Mouse (Mus musculus) liver, embryonic 16.5 days (tissue): ENCODE data around the gene Mad1l1. TPM values are rescaled to one million over a fixed set of nuclear protein-coding genes. Genes with fewer than 3 reads are reported as not detected.

ENCODE experiments used
- ATAC-seq: fragments of 200-750 bp; cut with Nextera tagmentation; 2 replicates; pipeline ENCODE4 v1.8.0; 2017; ENCODE audit warnings: low read depth, mild to moderate bottlenecking, moderate number of reproducible peaks, moderate library complexity
- H3K27ac ChIP-seq: fragments of 300-500 bp; sonication (generic); 2 replicates; pipeline ENCODE4 v1.5.1; 2014; ENCODE audit warnings: mild to moderate bottlenecking, low read length
- H3K27me3 ChIP-seq: fragments of 300-500 bp; sonication (generic); 2 replicates; pipeline ENCODE4 v1.6.1; 2014; ENCODE audit warnings: low read depth, low read length, mixed read lengths; ENCODE audit not compliant: control insufficient read depth, insufficient read depth
- H3K36me3 ChIP-seq: fragments of 300-500 bp; sonication (generic); 2 replicates; pipeline ENCODE4 v1.6.1; 2014; ENCODE audit warnings: mild to moderate bottlenecking; ENCODE audit not compliant: control insufficient read depth, insufficient read depth
- H3K4me1 ChIP-seq: fragments of 300-500 bp; sonication (generic); 2 replicates; pipeline ENCODE4 v1.6.1; 2014; ENCODE audit warnings: low read depth, low read length, mixed read lengths; ENCODE audit not compliant: control insufficient read depth
- H3K4me2 ChIP-seq: fragments of 300-500 bp; sonication (generic); 2 replicates; pipeline ENCODE4 v1.6.1; 2014; ENCODE audit warnings: low read depth, low read length, mixed read lengths
- H3K4me3 ChIP-seq: fragments of 300-500 bp; sonication (generic); 2 replicates; pipeline ENCODE4 v1.5.1; 2014; ENCODE audit warnings: low read depth, mild to moderate bottlenecking, low read length
- H3K9ac ChIP-seq: fragments of 300-500 bp; sonication (generic); 2 replicates; pipeline ENCODE4 v1.6.1; 2014; ENCODE audit warnings: low read depth, low read length
- H3K9me3 ChIP-seq: fragments of 300-500 bp; sonication (generic); replicated peaks from 2 replicates; pipeline ENCODE4 v1.6.1; 2016; ENCODE audit warnings: low read length; ENCODE audit not compliant: control insufficient read depth
- WGBS: fragments of 180-500 bp; shearing (Covaris S2); extraction: QIAGEN DNeasy Blood & Tissue Kit; methylation state at CpG from one replicate; pipeline ENCODE4 v1.1.7; 2014; ENCODE audit not compliant: insufficient replicate concordance; 5-methylcytosine and 5-hydroxymethylcytosine counted together
- polyA plus RNA-seq: library from polyadenylated mRNA; unstranded; fragments of >200 nt; fragmentation: Nextera tagmentation; extraction: Ambion mirVana; gene quantifications from 2 replicates; pipeline ENCODE4 v1.2.1, GENCODE M21; 2015

The Mad1l1 gene
- polyA plus RNA-seq, 1 experiment from 2014 or later = 19.3 TPM

- Histone ChIP-seq H3K9ac (no peak overlapping the region), H3K27ac (no peak overlapping the region), H3K27me3 (no peaks in the 10 kb centered on the region), H3K9me3 (no peaks in the 10 kb centered on the region), H3K36me3 (no peaks in the 10 kb centered on the region), H3K4me2 (no peak overlapping the region), H3K4me3 (no peak overlapping the region), H3K4me1 (no peaks in the 10 kb centered on the region)
- no peak for ATAC-seq
- 10% methylated on average over 1 of the region's 1 CpGs for WGBS
Measured at GRCm38 (mm10) chr5:140073148-140073670, 248.1 kb downstream of the Mad1l1 start.

- no peak overlapping the region for H3K4me3 ChIP-seq
- no peak for ATAC-seq
- no peak overlapping the region for H3K9ac ChIP-seq
- no peaks in the 10 kb centered on the region for H3K27me3 ChIP-seq
- no peaks in the 10 kb centered on the region for H3K36me3 ChIP-seq
- no peaks in the 10 kb centered on the region for H3K4me1 ChIP-seq
- WGBS = 74% methylated on average over 5 of the region's 5 CpGs
- no peaks in the 10 kb centered on the region for H3K9me3 ChIP-seq
- H3K27ac ChIP-seq = no peak overlapping the region
- no peak overlapping the region for H3K4me2 ChIP-seq
Measured at GRCm38 (mm10) chr5:140068506-140068905, 252.8 kb downstream of the Mad1l1 start.

- H3K27ac ChIP-seq = no peak overlapping the region
- H3K4me2 ChIP-seq = no peak overlapping the region
- ATAC-seq = no peak
- H3K4me3 ChIP-seq = no peak overlapping the region
- no peaks in the 10 kb centered on the region for H3K4me1 ChIP-seq
- 71% methylated on average over 3 of the region's 3 CpGs for WGBS
- H3K9ac ChIP-seq = no peak overlapping the region
- no peaks in the 10 kb centered on the region for H3K36me3 ChIP-seq
- H3K9me3 ChIP-seq = no peaks in the 10 kb centered on the region
- H3K27me3 ChIP-seq = no peaks in the 10 kb centered on the region
Measured at GRCm38 (mm10) chr5:140068051-140068450, 253.3 kb downstream of the Mad1l1 start.

- 64% methylated on average over 8 of the region's 8 CpGs for WGBS
- Histone ChIP-seq H3K4me3 (no peak overlapping the region), H3K27me3 (no peaks in the 10 kb centered on the region), H3K4me2 (no peak overlapping the region), H3K4me1 (no peaks in the 10 kb centered on the region), H3K36me3 (no peaks in the 10 kb centered on the region), H3K27ac (no peak overlapping the region), H3K9ac (no peak overlapping the region), H3K9me3 (no peaks in the 10 kb centered on the region)
- no peak for ATAC-seq
Measured at GRCm38 (mm10) chr5:140066769-140067168, 254.6 kb downstream of the Mad1l1 start.

GRCm38 (mm10) chr5:140066281-140066680 is 255.1 kb downstream of the Mad1l1 start:
- H3K27ac ChIP-seq = no peak overlapping the region
- ATAC-seq = no peak
- no peaks in the 10 kb centered on the region for H3K27me3 ChIP-seq
- H3K36me3 ChIP-seq = no peaks in the 10 kb centered on the region
- no peak overlapping the region for H3K9ac ChIP-seq
- no peak overlapping the region for H3K4me3 ChIP-seq
- H3K4me1 ChIP-seq = no peaks in the 10 kb centered on the region
- no peaks in the 10 kb centered on the region for H3K9me3 ChIP-seq
- H3K4me2 ChIP-seq = no peak overlapping the region

- Histone ChIP-seq H3K9ac (no peak overlapping the region), H3K9me3 (no peaks in the 10 kb centered on the region), H3K4me2 (no peak overlapping the region), H3K4me3 (no peak overlapping the region), H3K27me3 (no peaks in the 10 kb centered on the region), H3K4me1 (no peaks in the 10 kb centered on the region), H3K27ac (no peak overlapping the region), H3K36me3 (no peaks in the 10 kb centered on the region)
- 87% methylated on average over 11 of the region's 11 CpGs for WGBS
- ATAC-seq = no peak
Measured at GRCm38 (mm10) chr5:140065281-140065945, 255.9 kb downstream of the Mad1l1 start.

- no peaks in the 10 kb centered on the region for H3K4me1 ChIP-seq
- no peak overlapping the region for H3K27ac ChIP-seq
- H3K4me2 ChIP-seq = no peak overlapping the region
- no peaks in the 10 kb centered on the region for H3K9me3 ChIP-seq
- no peak overlapping the region for H3K4me3 ChIP-seq
- no peaks in the 10 kb centered on the region for H3K27me3 ChIP-seq
- H3K9ac ChIP-seq = no peak overlapping the region
- WGBS = 75% methylated on average over 4 of the region's 4 CpGs
- no peaks in the 10 kb centered on the region for H3K36me3 ChIP-seq
- ATAC-seq = no peak
Measured at GRCm38 (mm10) chr5:140064521-140064920, 256.8 kb downstream of the Mad1l1 start.

- WGBS = 66% methylated on average over 3 of the region's 3 CpGs
- H3K4me1 ChIP-seq = no peaks in the 10 kb centered on the region
- no peak overlapping the region for H3K27ac ChIP-seq
Measured at GRCm38 (mm10) chr5:140062828-140063227, 258.5 kb downstream of the Mad1l1 start.

GRCm38 (mm10) chr5:140062316-140062715 is 259.0 kb downstream of the Mad1l1 start:
- Histone ChIP-seq H3K9me3 (no peaks in the 10 kb centered on the region), H3K4me1 (no peaks in the 10 kb centered on the region), H3K4me2 (no peak overlapping the region), H3K9ac (no peak overlapping the region), H3K27ac (no peak overlapping the region), H3K36me3 (no peaks in the 10 kb centered on the region), H3K4me3 (no peak overlapping the region), H3K27me3 (no peaks in the 10 kb centered on the region)
- ATAC-seq = no peak
- WGBS = 51% methylated on average over 3 of the region's 3 CpGs

More at GRCm38 (mm10) chr5:140062828-140063227, 258.5 kb downstream of the Mad1l1 start:
- Histone ChIP-seq H3K27me3 (no peaks in the 10 kb centered on the region), H3K36me3 (no peaks in the 10 kb centered on the region), H3K9ac (no peak overlapping the region), H3K4me3 (no peak overlapping the region), H3K9me3 (no peaks in the 10 kb centered on the region), H3K4me2 (no peak overlapping the region)
- ATAC-seq = no peak
